Mouse (Mus musculus): ENCODE data around the gene Hist1h3c.

- TF ChIP-seq GATA1 (IDR thresholded peaks at IDR 0.05; ENCODE audit: low read length) = peak; percentile 81
- no peak for TF ChIP-seq TAL1 (IDR thresholded peaks at IDR 0.05; ENCODE audit: low read length)
These were observed 15.8 kb upstream of the Hist1h3c start, which contains the start of gene Hist1h4a for GRCm38 (mm10) chr13:23760972-23761864.

Data from erythroblast, embryonic 14.5 days (primary cell).